Mouse (Mus musculus) T-cell, adult 2 months (primary cell): ENCODE results near the gene Spats2.
"Not testable (repeated sequence)": the region's sequence is repeated elsewhere in the genome, so short reads cannot be mapped to it uniquely, and the experiment has no call there.

Experiments used
- DNase-seq: peaks from one replicate; pipeline ENCODE4 v3.0.0; 2022; ENCODE audit warnings: low spot score

The Spats2 gene

DNA sequence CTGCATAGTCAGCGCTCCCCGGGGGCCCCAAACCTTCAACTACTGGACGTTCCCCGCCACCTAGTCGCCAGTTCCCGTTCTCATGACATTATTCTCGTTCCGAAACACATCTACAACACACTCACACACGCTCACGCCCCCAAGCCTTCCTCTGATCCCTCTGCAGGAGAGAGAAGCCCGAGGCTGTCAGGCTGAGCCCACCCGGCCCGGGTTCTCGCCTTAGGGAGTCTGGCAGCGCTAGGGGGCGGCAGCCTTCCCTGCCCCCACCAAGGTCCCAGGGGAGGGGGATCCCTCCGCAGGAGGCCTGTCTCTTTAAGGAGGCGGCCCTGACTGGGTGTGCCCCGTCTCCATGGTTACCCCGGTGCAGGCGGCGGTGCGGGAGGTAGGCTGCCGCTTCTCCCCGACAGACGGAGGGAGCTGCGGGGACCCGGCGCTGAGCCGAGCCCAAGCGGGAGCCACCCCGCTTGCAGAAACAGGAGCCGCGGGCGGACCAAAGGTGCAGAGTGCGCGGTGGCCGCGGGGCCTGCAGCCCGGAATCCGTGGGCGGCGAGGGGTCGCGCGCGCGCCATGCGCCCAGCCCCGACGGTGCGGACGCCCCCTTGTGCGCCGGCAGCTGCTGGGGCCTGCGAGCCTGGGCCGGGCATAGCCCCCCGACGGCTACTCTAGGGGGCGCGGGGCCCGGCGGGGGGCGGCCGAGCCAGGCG lies 98.6 kb downstream of the Spats2 start, which contains the start of gene Kcnh3:
TSS of gene Kcnh3 (plus strand) at position 654 of the 704 bp plus-strand sequence.
- peak; percentile 72 for DNase-seq

DNA sequence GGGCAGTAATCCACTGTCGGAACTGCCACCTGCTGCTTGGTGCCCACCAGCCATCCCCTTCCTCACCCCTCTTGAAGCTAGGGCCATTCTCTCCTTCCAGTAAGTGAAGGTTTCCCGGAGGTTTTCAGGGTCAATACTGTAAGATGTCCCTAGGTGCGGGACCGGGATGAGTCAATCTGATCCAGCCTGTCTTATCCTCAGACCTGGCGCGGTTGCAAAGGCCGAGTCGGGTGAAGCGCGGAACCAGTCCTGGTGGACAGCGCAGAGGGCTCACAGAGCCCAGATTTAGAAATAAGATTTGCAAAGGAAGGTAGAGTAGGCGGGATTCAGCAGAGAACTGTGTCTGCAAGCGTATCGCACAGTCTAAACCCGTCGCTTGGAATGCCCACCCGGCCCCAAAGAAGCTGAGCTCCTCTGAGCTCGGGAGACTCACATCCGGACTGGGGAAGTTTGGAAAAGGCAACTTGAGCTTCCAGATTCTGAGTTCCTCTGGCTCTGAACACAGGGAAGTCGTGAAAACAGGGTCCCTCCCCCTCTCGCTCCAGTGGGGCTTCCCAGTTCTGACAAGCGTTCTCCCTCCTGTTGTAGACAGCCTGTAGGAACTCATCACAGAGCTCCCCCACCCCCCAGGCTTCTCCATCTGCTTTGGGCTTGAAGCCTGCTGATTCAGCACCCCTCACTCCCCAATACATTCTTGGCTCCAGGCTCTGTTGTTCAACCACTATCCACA lies 99.5 kb downstream of the Spats2 start:
- DNase-seq: no peak

DNA sequence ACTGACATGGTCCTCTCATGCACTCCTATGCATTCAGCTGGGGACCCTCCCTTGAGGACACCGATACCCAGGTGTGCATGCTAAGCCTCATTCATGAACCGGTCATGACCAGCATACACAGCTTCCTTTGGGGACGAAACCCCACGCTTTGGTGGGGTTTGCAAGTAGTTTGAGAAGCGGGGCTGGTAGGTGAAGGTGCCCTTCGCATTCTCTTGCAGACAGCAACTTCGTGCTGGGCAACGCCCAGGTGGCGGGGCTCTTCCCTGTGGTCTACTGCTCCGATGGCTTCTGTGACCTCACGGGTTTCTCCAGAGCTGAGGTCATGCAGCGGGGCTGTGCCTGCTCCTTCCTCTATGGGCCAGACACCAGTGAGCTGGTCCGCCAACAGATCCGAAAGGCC lies 100.4 kb downstream of the Spats2 start:
- no peak for DNase-seq

DNA sequence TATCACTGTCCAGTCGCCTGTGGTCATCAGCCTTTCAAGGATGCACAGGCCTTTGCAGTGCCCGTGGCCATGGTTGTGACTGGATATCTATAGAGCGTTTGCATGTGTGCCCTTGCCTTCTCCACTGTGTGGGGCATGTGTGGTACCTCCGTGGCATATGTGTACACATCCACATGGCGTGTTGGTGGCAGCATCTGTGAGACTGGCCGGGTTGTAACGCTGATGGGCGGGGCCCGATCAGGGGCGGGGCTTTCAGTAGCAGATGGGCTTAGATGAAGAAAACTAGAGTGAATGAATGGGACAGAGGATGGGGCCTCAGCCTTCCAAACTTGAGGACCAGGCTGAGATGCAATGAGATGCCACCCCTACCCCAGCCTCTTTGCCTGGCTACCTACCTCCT lies 106.3 kb downstream of the Spats2 start:
- no peak for DNase-seq

DNA sequence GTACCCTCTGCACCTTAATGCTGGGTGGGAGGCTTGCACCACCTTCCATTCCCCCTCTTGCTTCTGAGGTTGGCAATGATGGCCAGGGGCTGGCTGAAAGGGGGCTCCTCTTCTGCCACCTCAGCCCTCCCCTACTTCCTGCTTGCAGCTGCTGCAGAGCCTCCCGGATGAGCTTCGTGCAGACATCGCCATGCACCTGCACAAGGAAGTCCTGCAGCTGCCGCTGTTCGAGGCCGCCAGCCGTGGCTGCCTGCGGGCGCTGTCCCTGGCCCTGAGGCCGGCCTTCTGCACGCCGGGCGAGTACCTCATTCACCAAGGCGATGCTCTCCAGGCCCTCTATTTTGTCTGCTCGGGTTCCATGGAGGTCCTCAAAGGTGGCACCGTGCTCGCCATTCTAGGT lies 108.0 kb downstream of the Spats2 start:
- peak; percentile 53 for DNase-seq

DNA sequence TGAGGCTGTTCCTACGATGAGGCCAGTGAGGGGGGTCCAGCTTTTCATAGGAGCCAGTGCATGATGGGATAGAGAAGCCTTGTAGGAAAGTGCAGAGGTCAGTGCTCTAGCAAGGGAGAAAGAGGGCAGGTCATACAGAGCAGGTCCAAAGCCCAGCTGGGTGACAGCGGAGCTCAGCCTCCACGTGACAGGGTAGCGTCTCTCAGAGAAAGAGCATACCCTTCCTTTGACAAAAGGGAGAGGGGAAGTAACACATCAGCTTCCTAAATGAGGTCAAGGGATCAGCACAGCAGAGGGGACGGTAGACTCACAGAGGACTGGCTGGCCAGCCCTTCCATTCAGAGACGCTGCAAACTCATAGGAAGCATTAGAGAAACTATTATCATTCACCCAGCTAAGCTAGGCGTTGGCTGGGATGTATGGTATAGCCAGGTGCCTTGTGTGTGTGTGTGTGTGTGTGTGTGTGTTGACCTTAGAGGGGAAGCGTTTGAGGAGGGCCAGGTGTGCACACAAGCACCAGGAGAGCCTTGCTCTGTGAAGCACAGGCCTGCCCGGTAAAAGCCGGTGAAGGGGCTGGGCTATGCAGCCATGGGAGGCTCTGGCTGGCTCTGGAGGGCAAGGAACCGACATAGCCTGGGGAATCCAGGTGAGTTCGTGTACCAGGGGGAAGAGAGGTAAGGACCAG lies 108.8 kb downstream of the Spats2 start:
- no peak for DNase-seq

DNA sequence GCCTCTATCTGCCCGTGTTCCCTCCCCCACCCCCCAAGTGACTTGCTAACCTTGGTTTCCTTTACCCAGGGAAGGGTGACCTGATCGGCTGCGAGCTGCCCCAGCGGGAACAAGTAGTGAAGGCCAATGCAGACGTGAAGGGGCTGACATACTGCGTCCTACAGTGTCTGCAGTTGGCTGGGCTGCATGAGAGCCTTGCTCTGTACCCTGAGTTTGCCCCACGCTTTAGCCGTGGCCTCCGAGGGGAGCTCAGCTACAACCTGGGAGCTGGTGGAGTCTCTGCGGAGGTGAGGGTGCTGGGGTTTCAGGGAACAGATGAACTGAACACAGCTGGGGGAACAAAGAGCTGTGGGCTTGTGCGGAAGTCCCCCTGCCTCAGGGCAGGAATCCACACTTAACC lies 112.3 kb downstream of the Spats2 start:
- DNase-seq: no peak

DNA sequence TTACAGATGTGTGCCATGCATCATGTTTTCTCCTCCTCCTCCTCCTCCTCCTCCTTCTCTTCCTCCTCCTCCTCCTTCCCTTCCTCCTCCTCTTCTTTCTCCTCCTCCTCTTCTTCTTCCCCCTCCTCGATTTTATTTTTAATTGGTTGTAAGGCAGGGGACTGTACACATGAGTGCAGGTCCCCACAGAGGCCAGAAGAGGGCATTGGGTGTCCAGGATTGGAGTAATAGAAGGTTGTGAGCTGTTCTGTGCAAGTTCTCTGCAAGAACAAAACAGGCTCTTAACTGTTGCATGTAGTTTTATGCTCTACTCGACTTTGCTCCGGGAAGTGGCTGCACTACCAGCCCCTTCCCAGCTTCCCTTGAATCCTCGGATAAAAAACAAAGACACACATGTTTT lies 114.4 kb downstream of the Spats2 start:
- DNase-seq: no peak

DNA sequence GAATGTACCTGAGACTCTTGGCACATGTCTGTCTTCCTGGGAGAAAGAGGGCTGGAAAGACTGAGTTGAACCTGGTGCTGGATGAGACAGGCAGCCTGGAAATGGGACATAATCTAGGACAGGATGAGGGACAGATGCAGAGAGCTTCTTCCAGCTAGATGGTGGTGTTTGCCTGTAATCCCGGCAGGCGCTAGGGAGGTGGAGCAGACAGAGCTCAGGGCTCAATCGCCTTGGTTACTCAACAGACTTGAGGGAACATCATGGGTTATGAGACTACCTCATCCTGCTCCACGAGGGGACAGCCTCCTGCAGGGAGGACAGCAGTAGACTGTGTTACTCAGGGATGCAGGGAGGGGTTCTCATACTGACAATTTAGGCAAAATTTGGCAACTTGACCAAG lies 115.5 kb downstream of the Spats2 start:
- no peak for DNase-seq

DNA sequence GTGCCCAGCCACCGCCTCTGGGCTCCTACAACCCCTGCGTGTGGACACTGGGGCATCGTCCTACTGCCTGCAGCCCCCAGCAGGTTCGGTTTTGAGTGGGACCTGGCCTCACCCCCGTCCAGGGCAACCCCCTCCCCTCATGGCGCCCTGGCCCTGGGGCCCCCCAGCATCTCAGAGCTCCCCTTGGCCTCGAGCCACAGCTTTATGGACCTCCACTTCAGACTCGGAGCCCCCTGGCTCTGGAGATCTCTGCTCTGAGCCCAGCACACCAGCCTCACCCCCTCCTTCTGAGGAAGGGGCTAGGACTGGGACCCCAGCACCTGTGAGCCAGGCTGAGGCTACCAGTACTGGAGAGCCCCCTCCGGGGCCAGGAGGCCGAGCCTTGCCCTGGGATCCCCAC lies 116.3 kb downstream of the Spats2 start:
- no peak for DNase-seq

DNA sequence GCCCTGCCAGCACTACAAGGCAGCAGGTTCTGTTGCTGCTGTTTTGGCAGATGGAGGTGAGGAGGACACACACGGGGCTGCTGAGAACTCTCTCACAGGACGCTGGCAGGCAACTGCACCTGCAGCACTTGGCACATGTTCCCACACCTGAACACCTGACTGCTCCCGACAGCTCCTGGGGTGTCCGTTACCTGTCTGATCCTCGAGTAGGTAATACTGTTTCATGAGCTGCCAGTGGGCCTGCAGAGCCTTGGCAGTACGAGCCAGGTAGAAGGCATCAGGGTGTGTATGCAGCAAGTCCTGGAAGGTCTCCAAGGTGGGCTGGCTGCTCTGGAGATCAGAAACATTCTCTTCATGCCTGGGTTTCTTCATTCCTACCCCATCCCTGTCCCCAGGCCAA lies 121.0 kb downstream of the Spats2 start:
- not testable (repeated sequence) for DNase-seq

DNA sequence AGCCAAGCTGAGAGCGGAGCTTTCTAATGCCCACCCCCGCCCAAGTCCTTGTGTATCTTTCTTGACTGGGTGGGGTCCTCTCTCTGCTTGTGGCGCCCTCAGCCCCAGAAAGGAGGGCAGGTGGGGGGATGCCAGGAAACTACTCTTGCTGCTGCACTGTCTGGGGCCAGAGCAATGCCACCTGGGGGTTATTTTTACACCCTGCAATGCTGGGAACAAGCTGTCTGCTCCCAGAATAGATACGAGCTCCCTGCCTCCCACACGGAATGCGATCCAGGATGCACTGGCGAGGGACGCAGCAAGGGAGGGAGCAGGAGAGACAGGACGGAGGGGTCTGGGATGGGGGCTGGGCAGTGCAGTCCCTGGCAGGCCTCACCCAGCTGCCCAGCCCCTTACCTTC lies 123.3 kb downstream of the Spats2 start:
- no peak for DNase-seq

DNA sequence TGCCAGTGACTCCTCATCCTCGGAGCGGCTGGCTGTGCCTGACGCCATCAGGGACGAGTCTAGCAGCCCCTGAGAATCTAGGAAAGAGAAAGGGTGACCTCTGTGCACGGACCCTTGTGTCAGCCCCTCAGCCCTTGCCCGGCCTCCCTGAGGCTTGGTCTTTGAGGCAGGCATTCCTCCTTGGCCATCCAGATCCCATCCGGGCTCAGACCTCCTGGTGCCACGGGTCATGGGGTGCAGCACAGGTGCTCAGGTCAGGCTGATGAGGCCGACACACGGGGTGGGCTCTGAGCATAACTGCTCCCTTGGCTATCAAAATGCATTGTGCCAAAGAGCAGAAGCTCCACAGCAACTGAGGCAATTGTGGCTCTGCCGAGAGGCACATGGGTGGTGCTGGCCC lies 124.2 kb downstream of the Spats2 start:
- DNase-seq: no peak

DNA sequence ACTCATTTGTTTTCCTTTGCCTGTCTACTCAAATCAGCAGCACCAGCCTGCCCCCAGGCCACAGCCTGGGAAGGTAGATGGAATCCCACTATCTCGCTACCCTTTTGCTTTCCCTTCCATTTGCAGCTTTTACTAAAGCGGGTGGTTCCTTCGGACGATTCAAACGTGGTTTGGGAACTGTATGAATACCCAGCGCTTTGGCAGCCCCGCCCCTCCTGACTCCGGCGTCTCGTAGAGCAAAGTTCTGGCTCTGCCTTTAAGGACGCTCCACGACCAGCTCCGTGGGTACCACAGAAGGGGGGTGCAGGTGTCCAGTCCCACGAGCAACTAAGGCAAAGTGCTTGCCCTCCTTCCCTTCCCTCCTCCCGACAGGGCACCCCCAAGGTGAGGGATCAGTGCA lies 125.4 kb downstream of the Spats2 start:
- not testable (repeated sequence) for DNase-seq

DNA sequence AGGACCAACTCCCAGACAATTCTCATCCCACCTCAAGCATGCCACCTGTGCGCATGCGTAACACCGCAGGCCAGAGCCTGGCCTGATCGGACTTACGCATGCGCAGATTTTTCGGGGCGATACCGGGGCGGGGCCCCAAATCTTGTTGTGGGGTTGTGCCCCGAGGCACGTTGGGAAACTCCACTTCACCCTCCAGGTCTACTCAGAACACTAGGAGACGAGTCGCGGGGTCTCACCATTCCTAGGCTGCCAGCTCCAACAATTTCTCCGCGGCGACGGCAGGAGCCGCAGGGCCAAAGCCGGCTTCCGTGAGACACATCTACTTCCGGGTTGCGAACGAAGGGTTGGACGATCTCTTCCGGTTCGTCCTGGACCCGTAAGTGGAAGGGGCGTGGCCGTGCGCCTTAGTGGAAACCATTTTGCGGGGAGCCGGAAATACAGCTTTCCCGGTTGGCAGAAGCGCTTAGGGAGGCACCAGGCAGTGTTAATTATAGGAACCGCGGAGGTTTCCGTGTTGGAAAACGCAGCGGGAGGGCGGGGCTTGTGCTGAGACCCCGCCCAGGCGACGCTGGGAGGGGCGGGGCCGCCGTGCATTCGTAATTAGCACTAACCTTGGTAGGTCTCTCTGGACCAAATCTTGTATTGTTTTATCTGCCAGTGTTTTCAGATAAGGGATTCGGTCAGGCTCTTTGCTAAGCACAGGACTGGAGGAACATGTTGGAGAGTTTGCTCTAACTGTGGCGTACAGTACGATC lies 126.1 kb downstream of the Spats2 start, which contains the start of gene Mcrs1:
TSS of gene Mcrs1 (minus strand) at position 336 of the 755 bp plus-strand sequence.
- DNase-seq: peak; percentile 96

DNA sequence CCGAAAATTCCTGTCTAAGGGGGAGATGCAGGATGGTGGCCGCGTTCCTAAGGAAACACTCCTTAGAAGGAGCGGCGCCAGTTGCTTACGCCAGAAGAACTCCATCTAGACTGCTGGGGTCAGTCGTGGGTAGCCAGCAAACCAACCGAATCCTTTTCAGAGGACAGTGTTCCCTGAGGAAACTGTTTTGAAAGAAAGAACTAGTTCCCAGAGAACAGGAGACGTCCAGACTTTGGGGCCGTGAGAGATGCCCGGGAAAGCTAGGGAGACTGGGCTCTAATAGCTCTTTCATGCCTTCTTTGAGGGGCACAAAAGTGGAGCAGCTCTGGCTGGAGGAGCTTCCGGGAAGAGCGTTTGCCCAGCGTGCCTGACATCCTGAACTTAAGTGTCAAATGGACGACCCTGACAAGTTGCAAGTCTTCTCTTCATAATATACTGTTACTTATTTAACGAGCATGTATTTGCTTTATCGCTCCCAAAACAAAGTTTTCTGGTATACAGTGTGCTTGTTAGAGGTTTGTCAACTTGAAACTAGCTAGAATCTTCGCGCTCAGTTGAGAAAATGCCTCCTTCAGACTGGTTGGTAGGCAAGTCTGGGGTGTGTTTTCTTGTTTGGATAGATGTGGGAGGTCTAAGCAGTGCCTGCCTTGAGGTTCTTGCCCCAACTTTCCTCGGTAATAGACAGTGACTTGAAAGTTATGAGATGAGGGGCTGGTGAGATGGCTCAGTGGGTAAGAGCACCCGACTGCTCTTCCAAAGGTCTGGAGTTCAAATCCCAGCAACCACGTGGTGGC lies 126.9 kb downstream of the Spats2 start:
- no peak for DNase-seq

DNA sequence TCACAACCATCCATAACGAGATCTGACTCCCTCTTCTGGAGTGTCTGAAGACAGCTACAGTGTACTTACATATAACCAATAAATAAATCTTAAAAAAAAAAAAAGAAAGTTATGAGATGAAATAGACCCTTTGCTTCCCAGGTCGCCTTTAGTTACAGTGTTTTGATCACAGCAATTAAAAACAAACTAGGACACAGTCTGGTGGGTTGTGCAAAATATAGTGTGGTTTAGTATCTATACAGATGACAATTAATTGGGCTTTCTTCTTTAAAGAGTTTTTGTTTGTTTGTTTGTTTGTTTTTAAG lies 127.4 kb downstream of the Spats2 start:
- not testable (repeated sequence) for DNase-seq

DNA sequence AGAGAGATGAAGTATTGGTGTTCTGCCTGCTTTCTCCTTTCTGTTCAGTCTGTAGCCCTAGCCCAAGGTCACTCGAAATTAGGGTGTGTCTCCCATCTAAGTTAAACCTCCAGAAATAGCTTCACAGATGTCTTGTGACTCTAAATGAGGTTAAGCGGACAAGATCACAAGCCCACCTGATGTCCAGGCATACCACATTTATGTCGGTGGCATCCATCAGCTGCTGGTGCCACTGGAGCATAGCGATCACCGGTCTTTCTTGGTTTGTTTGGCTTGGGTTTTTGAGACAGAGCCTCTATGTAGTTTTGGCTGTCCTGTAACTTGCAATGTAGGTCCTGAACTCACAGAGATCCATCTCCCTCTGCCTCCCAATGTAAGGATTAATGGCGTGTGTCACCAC lies 128.1 kb downstream of the Spats2 start:
- DNase-seq: no peak

DNA sequence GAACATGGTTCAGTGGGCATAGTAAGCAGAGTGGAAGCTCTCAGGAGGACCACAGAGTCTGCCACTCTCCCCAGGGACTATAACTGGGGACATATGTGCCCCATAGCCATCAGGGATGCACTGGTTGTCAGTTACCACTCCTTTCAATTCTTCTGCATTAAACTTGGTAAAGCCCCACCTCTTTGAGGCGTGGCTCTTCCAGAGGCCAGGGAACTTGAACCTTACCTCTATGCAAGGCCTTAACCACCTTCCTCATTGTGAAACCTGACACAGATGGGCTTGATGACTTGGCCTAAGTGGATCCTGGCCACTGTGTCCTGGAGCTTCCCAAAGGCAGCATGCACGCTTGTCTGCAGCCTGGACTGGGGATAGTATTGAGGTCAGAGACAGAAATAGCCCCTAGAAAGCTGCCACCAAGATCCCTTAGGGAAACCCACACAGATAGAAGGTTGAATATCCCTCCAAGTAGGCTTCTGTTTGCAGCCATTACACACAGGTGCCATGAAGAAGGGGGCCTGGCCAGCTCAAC lies 128.8 kb downstream of the Spats2 start:
- no peak for DNase-seq

DNA sequence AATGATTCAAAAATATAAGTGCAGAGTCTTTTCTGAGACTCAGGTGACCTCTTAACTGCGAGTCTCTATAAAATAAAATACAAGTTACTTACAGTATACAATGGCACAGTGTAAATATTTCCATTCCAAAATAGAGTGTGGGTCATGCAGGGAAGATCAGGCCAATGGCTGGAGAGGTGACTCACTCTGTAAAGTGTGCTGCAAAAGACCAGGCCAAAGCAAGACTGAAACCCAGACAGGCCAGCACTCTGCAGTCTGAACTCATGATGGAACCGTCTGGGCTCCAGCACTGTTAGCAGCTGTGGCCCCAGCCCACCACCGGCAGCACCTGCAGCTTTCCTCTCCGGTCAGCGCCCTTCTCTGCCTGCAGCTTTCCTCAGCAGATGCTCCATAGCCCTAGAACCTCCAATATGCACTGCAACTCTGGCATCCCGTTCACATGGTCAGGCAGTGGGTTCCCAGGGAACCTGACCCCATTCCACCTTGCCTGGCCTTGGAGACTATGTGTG lies 129.6 kb downstream of the Spats2 start:
- no peak for DNase-seq

DNA sequence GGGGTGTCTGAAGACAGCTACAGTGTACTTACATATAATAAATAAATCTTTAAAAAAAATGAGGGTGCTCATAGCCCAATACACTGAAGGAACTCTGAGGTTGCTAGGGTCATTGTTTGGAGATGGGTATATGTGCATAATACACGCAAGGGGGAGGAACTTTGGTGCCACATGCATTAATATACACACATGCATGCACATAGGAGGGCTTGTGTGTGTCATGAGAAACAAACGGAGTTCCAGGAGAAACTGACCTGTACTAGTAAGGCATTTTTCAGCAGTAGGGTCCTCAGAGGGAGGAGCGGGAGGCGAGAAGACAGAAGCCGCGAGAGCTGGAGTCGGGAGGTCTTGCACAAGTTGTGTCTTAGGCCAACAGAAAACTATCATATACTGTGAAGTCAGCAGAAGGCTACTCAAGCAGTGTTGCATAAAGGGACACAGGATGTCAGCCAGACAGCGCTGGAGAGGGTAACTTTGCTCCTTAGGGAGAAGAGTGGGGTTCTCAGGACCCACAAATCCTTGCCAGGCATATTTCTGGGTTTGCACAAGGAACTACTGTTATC lies 133.5 kb downstream of the Spats2 start:
- DNase-seq: no peak
